ENCODE assay signal across 8 mouse cellular contexts in the genomic region with DNA sequence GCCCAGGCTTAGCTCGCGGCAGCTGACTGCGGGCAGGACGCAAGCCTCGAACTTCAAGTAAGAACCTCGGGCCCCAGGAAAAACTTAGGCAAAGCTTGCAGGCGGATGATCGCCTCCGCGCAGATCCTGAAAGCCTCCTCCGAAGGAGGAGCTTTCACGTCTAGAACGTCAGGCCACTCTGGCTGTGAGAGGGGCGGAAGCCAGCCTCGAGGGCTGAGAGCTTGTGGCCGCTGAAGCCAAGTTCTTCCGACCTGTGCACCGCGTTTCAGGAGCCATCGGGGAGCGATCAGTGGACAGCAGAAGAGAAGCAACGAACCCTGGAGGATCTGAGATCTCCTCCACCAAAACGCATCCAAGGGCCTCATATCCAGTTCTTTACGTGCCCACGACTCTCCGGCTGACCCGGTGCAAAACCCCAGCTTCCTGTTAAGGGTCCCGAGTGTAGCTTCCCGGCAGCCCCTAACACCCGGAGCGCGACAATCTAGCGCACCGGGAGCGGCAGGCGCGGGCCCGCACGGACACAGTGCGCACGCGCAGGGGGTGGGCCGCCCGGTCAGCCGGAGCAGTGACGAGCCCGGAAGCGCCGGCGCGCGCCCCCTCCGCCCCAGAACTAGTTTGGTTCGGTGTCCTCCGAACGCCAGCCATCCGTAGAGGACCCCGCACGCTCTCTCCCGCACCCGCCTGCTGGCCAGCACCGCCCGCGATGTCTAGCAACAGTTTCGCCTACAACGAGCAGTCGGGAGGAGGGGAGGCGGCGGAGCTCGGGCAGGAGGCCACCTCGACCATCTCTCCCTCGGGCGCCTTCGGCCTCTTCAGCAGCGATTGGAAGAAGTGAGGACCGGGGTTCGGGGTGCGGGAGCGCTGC. TPM values are rescaled to one million over a fixed set of nuclear protein-coding genes. Genes with fewer than 3 reads are reported as not detected.
DNase-seq lines count a peak whose midpoint lies in the region; ATAC-seq and TF ChIP-seq lines count a peak whose summit lies in the region.

A gene (plus strand): TSS at position 560 of the 865 bp plus-strand sequence.

- peak within 1 kb of the TSS; percentile 95 for H3K4me3 ChIP-seq in bone marrow, adult 2 months (replicated peaks; ENCODE audit: control insufficient read depth, low read depth, low read length)
- peak within 1 kb of the TSS; percentile 94 for H3K4me3 ChIP-seq in embryonic facial prominence, embryonic 15.5 days (replicated peaks)

- TF ChIP-seq POLR2A in bone marrow, adult 2 months (IDR thresholded peaks at IDR 0.05; ENCODE audit: borderline replicate concordance, control insufficient read depth, low read depth, low read length): peak; percentile 52; the same call in 1 of the 2 replicates

- peak within 1 kb of the TSS; percentile 74 for H3K9ac ChIP-seq in embryonic facial prominence, embryonic 15.5 days

- DNase-seq in A20 (ENCODE audit: low read depth, low spot score) (peak; percentile 94), liver (peak; percentile 91)
- peak; percentile 85 for DNase-seq in heart, adult 8-10 months (ENCODE audit: low spot score)
- peak; percentile 84 for DNase-seq in kidney, adult 9 months
- peak; percentile 83 to 93 for DNase-seq in spleen, postnatal 4 days (ENCODE audit: low spot score in 2 of 2)

- H3K9me3 ChIP-seq in embryonic facial prominence, embryonic 15.5 days (replicated peaks): no peaks in the 10 kb centered on the region

- no peaks in the 10 kb centered on the region for H3K36me3 ChIP-seq in embryonic facial prominence, embryonic 15.5 days

- no peaks in the 10 kb centered on the region for H3K4me1 ChIP-seq in bone marrow, adult 2 months (ENCODE audit: control insufficient read depth, insufficient read depth, low read length)
- H3K4me1 ChIP-seq in embryonic facial prominence, embryonic 15.5 days: peaks cover 15% of the 10 kb centered on the region

- peak; percentile 96 for ATAC-seq in embryonic facial prominence, embryonic 15.5 days (ENCODE audit: insufficient number of reproducible peaks, low FRiP score, low TSS enrichment, low read depth)
- peak; percentile 53 for ATAC-seq in monocyte, adult 5-6 weeks (replicated peaks; ENCODE audit: insufficient number of reproducible peaks, low FRiP score, low TSS enrichment, poor library complexity, severe bottlenecking)

- peak within 1 kb of the TSS; percentile 88 for H3K4me2 ChIP-seq in embryonic facial prominence, embryonic 15.5 days (replicated peaks)

- H3K27me3 ChIP-seq in embryonic facial prominence, embryonic 15.5 days: no peaks in the 10 kb centered on the region

- peak within 1 kb of the TSS; percentile 89 for H3K27ac ChIP-seq in bone marrow, adult 2 months (ENCODE audit: control insufficient read depth, insufficient read depth, low read depth, low read length, poor library complexity)
- H3K27ac ChIP-seq in embryonic facial prominence, embryonic 15.5 days (replicated peaks): peak within 1 kb of the TSS; percentile 95

- under 1% methylated on average over 79 of the region's 79 CpGs for WGBS in bone marrow, adult 2 months
- under 1% methylated on average over 79 of the region's 79 CpGs for WGBS in embryonic facial prominence, embryonic 15.5 days

- TF ChIP-seq CTCF in bone marrow, adult 2 months (IDR thresholded peaks at IDR 0.05; ENCODE audit: control insufficient read depth, insufficient read depth, low read length): no peak

RNA-seq across cellular contexts. Expression of the gene that starts here (rescaled TPM):
- polyA plus RNA-seq in bone marrow, adult 2 months (2011; ENCODE audit: insufficient read depth, insufficient read length, low replicate concordance, missing spikeins): 22.7 and 23.0 TPM in 2 replicates
- 42.8 and 43.8 TPM in 2 replicates for polyA plus RNA-seq in embryonic facial prominence, embryonic 15.5 days (2015; fragmentation: Nextera tagmentation; extraction: Ambion mirVana)
- total RNA-seq in heart, adult 8-10 months (2022): 10 to 100 TPM; 24.8 to 30.2 (median 27.5) TPM
- total RNA-seq in monocyte, adult 5-6 weeks (2017): 89.3 to 127 TPM (median 95.5 TPM) in 3 replicates

Comparison
In these comparisons a context has a peak if more than half of its experiments do, and no peak if none do; other contexts are left out.
1. Peak in every context shown above with its lines: DNase-seq, ATAC-seq, H3K4me3 ChIP-seq and H3K27ac ChIP-seq.